Mouse (Mus musculus): Measurements from ENCODE around the gene Haus4. TPM values are rescaled to one million over a fixed set of nuclear protein-coding genes. Genes with fewer than 3 reads are reported as not detected.

The Haus4 gene
- polyA plus RNA-seq, 1 experiment from 2014 or later, result 53.2 TPM

- Histone ChIP-seq H3K27me3 (no peaks in the 10 kb centered on the region; the same call in 1 of the 2 replicates), H3K4me1 (peaks cover 17% of the 10 kb centered on the region), H3K9ac (peak overlapping the region; percentile 48), H3K4me3 (replicated peaks) (peak overlapping the region; percentile 38), H3K4me2 (peak overlapping the region; percentile 68), H3K27ac (no peak overlapping the region), H3K9me3 (replicated peaks) (no peaks in the 10 kb centered on the region), H3K36me3 (no peaks in the 10 kb centered on the region)
- WGBS, result 1% methylated on average over 18 of the region's 18 CpGs
- ATAC-seq (replicated peaks; ENCODE audit: low FRiP score), result peak; percentile 71
These were observed 27.0 kb downstream of the Haus4 start for GRCm38 (mm10) chr14:54527227-54528006.

GRCm38 (mm10) chr14:54523600-54523999 is 30.8 kb downstream of the Haus4 start:
- Histone ChIP-seq H3K4me1 (peaks cover 19% of the 10 kb centered on the region), H3K27ac (no peak overlapping the region), H3K36me3 (no peaks in the 10 kb centered on the region), H3K9me3 (replicated peaks) (no peaks in the 10 kb centered on the region), H3K4me3 (replicated peaks) (no peak overlapping the region), H3K4me2 (no peak overlapping the region), H3K27me3 (no peaks in the 10 kb centered on the region; the same call in 1 of the 2 replicates), H3K9ac (no peak overlapping the region)
- no peak for ATAC-seq (replicated peaks; ENCODE audit: low FRiP score)
- 38% methylated on average over 6 of the region's 6 CpGs for WGBS

- ATAC-seq (replicated peaks; ENCODE audit: low FRiP score), result peak; percentile 69
- peak overlapping the region; percentile 66 for H3K9ac ChIP-seq
- 3% methylated on average over 17 of the region's 17 CpGs for WGBS
These were observed 37.6 kb downstream of the Haus4 start for GRCm38 (mm10) chr14:54516710-54517310.

GRCm38 (mm10) chr14:54509774-54510173 is 44.6 kb downstream of the Haus4 start:
- Histone ChIP-seq H3K4me2 (no peak overlapping the region), H3K9me3 (replicated peaks) (no peaks in the 10 kb centered on the region), H3K27ac (no peak overlapping the region), H3K4me1 (no peaks in the 10 kb centered on the region), H3K27me3 (no peaks in the 10 kb centered on the region), H3K9ac (no peak overlapping the region), H3K36me3 (peaks cover 92% of the 10 kb centered on the region), H3K4me3 (replicated peaks) (no peak overlapping the region)
- no peak for ATAC-seq (replicated peaks; ENCODE audit: low FRiP score)
- WGBS, result 84% methylated on average over 9 of the region's 9 CpGs

More at GRCm38 (mm10) chr14:54516710-54517310, 37.6 kb downstream of the Haus4 start:
- Histone ChIP-seq H3K36me3 (peaks cover 40% of the 10 kb centered on the region), H3K27ac (peak overlapping the region; percentile 77), H3K4me1 (peaks cover 25% of the 10 kb centered on the region), H3K4me2 (peak overlapping the region; percentile 69), H3K9me3 (replicated peaks) (no peaks in the 10 kb centered on the region), H3K4me3 (replicated peaks) (peak overlapping the region; percentile 67), H3K27me3 (no peaks in the 10 kb centered on the region)

GRCm38 (mm10) chr14:54503092-54503491 is 51.3 kb downstream of the Haus4 start:
- H3K27me3 ChIP-seq, result no peaks in the 10 kb centered on the region
- H3K9ac ChIP-seq, result no peak overlapping the region
- no peak overlapping the region for H3K4me2 ChIP-seq
- H3K27ac ChIP-seq, result no peak overlapping the region
- no peak overlapping the region for H3K4me3 ChIP-seq (replicated peaks)
- no peaks in the 10 kb centered on the region for H3K4me1 ChIP-seq
- 83% methylated on average over 2 of the region's 2 CpGs for WGBS
- H3K9me3 ChIP-seq (replicated peaks), result no peaks in the 10 kb centered on the region
- peaks cover 25% of the 10 kb centered on the region for H3K36me3 ChIP-seq
- ATAC-seq (replicated peaks; ENCODE audit: low FRiP score), result no peak

- Histone ChIP-seq H3K9me3 (replicated peaks) (no peaks in the 10 kb centered on the region), H3K36me3 (peaks cover 8% of the 10 kb centered on the region), H3K27ac (no peak overlapping the region), H3K4me1 (no peaks in the 10 kb centered on the region), H3K9ac (no peak overlapping the region), H3K27me3 (no peaks in the 10 kb centered on the region), H3K4me3 (replicated peaks) (no peak overlapping the region), H3K4me2 (no peak overlapping the region)
- no peak for ATAC-seq (replicated peaks; ENCODE audit: low FRiP score)
- WGBS, result 61% methylated on average over 2 of the region's 2 CpGs
These were observed 53.1 kb downstream of the Haus4 start for GRCm38 (mm10) chr14:54501365-54501764.

- H3K4me2 ChIP-seq, result no peak overlapping the region
- ATAC-seq (replicated peaks; ENCODE audit: low FRiP score), result no peak
- no peaks in the 10 kb centered on the region for H3K27me3 ChIP-seq
- H3K27ac ChIP-seq, result no peak overlapping the region
- H3K4me3 ChIP-seq (replicated peaks), result no peak overlapping the region
- WGBS, result 91% methylated on average over 2 of the region's 2 CpGs
- no peaks in the 10 kb centered on the region for H3K36me3 ChIP-seq
- no peaks in the 10 kb centered on the region for H3K4me1 ChIP-seq
- no peaks in the 10 kb centered on the region for H3K9me3 ChIP-seq (replicated peaks)
- no peak overlapping the region for H3K9ac ChIP-seq
These were observed 55.1 kb downstream of the Haus4 start for GRCm38 (mm10) chr14:54499330-54499729.

- Histone ChIP-seq H3K36me3 (no peaks in the 10 kb centered on the region), H3K9ac (no peak overlapping the region), H3K4me2 (no peak overlapping the region), H3K27me3 (no peaks in the 10 kb centered on the region), H3K4me3 (replicated peaks) (no peak overlapping the region), H3K9me3 (replicated peaks) (no peaks in the 10 kb centered on the region), H3K4me1 (no peaks in the 10 kb centered on the region), H3K27ac (no peak overlapping the region)
- 80% methylated on average over 14 of the region's 14 CpGs for WGBS
- no peak for ATAC-seq (replicated peaks; ENCODE audit: low FRiP score)
These were observed 57.7 kb downstream of the Haus4 start for GRCm38 (mm10) chr14:54496706-54497105.

- Histone ChIP-seq H3K4me3 (replicated peaks) (no peak overlapping the region), H3K4me2 (no peak overlapping the region), H3K9ac (no peak overlapping the region), H3K36me3 (no peaks in the 10 kb centered on the region), H3K27me3 (no peaks in the 10 kb centered on the region), H3K27ac (no peak overlapping the region), H3K9me3 (replicated peaks) (no peaks in the 10 kb centered on the region), H3K4me1 (no peaks in the 10 kb centered on the region)
- WGBS, result 7% methylated on average over 3 of the region's 3 CpGs
- peak; percentile 54; the same call in 1 of the 2 replicates for ATAC-seq (replicated peaks; ENCODE audit: low FRiP score)
These were observed 60.2 kb downstream of the Haus4 start for GRCm38 (mm10) chr14:54494234-54494633.

- Histone ChIP-seq H3K9me3 (replicated peaks) (no peaks in the 10 kb centered on the region), H3K4me3 (replicated peaks) (no peak overlapping the region), H3K27ac (no peak overlapping the region), H3K36me3 (no peaks in the 10 kb centered on the region), H3K4me1 (no peaks in the 10 kb centered on the region), H3K9ac (no peak overlapping the region), H3K27me3 (no peaks in the 10 kb centered on the region), H3K4me2 (no peak overlapping the region)
- 92% methylated on average over 5 of the region's 5 CpGs for WGBS
- no peak for ATAC-seq (replicated peaks; ENCODE audit: low FRiP score)
These were observed 61.2 kb downstream of the Haus4 start for GRCm38 (mm10) chr14:54493236-54493635.

- no peak overlapping the region for H3K27ac ChIP-seq
- H3K4me2 ChIP-seq, result no peak overlapping the region
- ATAC-seq (replicated peaks; ENCODE audit: low FRiP score), result peak; percentile 85; the same call in 1 of the 2 replicates
- H3K4me3 ChIP-seq (replicated peaks), result no peak overlapping the region
- 66% methylated on average over 18 of the region's 18 CpGs for WGBS
- no peak overlapping the region for H3K9ac ChIP-seq
- no peaks in the 10 kb centered on the region for H3K4me1 ChIP-seq
- no peaks in the 10 kb centered on the region for H3K9me3 ChIP-seq (replicated peaks)
- no peaks in the 10 kb centered on the region for H3K27me3 ChIP-seq
- H3K36me3 ChIP-seq, result no peaks in the 10 kb centered on the region
These were observed 61.9 kb downstream of the Haus4 start for GRCm38 (mm10) chr14:54492345-54493131.

All from kidney, embryonic 15.5 days (tissue).